Mouse (Mus musculus) cerebellum, adult 8-10 months (tissue): Measurements from ENCODE around the gene Irf8.

Source experiments
- DNase-seq: peaks from one replicate; pipeline ENCODE4 v3.0.0; 2022

The Irf8 gene

GRCm38 (mm10) chr8:120752082-120752452, 15.9 kb downstream of the Irf8 start:
- DNase-seq, result no peak

GRCm38 (mm10) chr8:120753476-120753875, 17.3 kb downstream of the Irf8 start:
- DNase-seq, result no peak

GRCm38 (mm10) chr8:120755306-120756297, 19.4 kb downstream of the Irf8 start:
- no peak for DNase-seq

GRCm38 (mm10) chr8:120758005-120758404, 21.8 kb downstream of the Irf8 start:
- no peak for DNase-seq

GRCm38 (mm10) chr8:120759847-120760246, 23.7 kb downstream of the Irf8 start:
- no peak for DNase-seq

- DNase-seq, result no peak
These were observed 24.4 kb downstream of the Irf8 start for GRCm38 (mm10) chr8:120760341-120761215.

GRCm38 (mm10) chr8:120763267-120763666, 27.1 kb downstream of the Irf8 start:
- DNase-seq, result no peak

GRCm38 (mm10) chr8:120764638-120765037, 28.5 kb downstream of the Irf8 start:
- no peak for DNase-seq

GRCm38 (mm10) chr8:120766622-120767021, 30.5 kb downstream of the Irf8 start:
- DNase-seq, result no peak

- no peak for DNase-seq
These were observed 32.5 kb downstream of the Irf8 start for GRCm38 (mm10) chr8:120768454-120769218.

- no peak for DNase-seq
These were observed 41.0 kb downstream of the Irf8 start for GRCm38 (mm10) chr8:120777184-120777583.

- no peak for DNase-seq
These were observed 41.6 kb downstream of the Irf8 start for GRCm38 (mm10) chr8:120777732-120778131.

- no peak for DNase-seq
These were observed 42.9 kb downstream of the Irf8 start for GRCm38 (mm10) chr8:120779106-120779505.

- no peak for DNase-seq
These were observed 47.6 kb downstream of the Irf8 start for GRCm38 (mm10) chr8:120783781-120784180.

- DNase-seq, result no peak
These were observed 50.6 kb downstream of the Irf8 start for GRCm38 (mm10) chr8:120786753-120787152.

GRCm38 (mm10) chr8:120787631-120788030, 51.5 kb downstream of the Irf8 start:
- no peak for DNase-seq

GRCm38 (mm10) chr8:120792710-120793109, 56.6 kb downstream of the Irf8 start:
- DNase-seq, result no peak

- DNase-seq, result peak; percentile 36
These were observed 59.9 kb downstream of the Irf8 start for GRCm38 (mm10) chr8:120795944-120796635.

- DNase-seq, result no peak
These were observed 61.0 kb downstream of the Irf8 start for GRCm38 (mm10) chr8:120797019-120797727.

GRCm38 (mm10) chr8:120800308-120800865, 64.2 kb downstream of the Irf8 start:
- peak; percentile 16 for DNase-seq
